Comparison of ENCODE assay signal across 19 mouse cellular contexts in the genomic region with DNA sequence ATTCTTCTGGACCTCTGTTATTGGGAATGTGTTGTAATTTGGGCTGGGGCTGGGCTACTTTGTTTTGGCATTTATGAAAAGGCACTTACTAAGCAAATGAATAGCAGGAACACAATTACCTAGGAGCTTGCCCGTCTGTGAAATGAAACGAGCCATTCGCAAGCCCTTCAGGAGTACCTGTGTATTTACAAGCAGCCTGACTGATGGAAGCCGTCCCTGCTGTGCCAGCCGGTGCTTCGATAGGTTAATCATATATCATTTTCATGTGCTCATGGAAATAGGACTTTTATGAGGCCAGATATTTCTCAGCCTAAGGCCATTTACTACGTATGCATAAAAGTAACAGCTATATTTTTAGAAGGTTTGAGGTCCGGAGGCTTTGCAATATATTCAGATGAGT. TPM values are rescaled to one million over a fixed set of nuclear protein-coding genes. Genes with fewer than 3 reads are reported as not detected.
DNase-seq lines count a peak whose midpoint lies in the region; ATAC-seq lines count a peak whose summit lies in the region.
"Had no signal": no experiment of that assay in that cellular context is flagged by ENCODE, and none has a peak within 500 bp of the region (broad histone marks: within the 10 kb centered on the region; RNA-seq: fewer than 3 reads in every experiment).

No protein-coding gene starts in this region.

- DNase-seq in limb, embryonic 10.5 days (ENCODE audit: low spot score): no peak
- DNase-seq: adrenal gland, adult 2 months; adrenal gland, adult 8-10 months; adrenal gland, postnatal 10 days; adrenal gland, postnatal 14 days; adrenal gland, postnatal 25 days; adrenal gland, postnatal 36 days; B cell, adult 2 months; cerebellum, adult 11 months; cerebellum, adult 11-12 months; cerebellum, adult 18-20 months had no signal

- no peak overlapping the region for H3K27ac ChIP-seq in limb, embryonic 12.5 days
- H3K27ac ChIP-seq in limb, embryonic 10.5 days: no peak overlapping the region
- H3K27ac ChIP-seq in neural tube, embryonic 14.5 days (ENCODE audit: low read depth, low read length): no peak overlapping the region
- no peak overlapping the region for H3K27ac ChIP-seq in neural tube, embryonic 15.5 days (replicated peaks)

- no peak overlapping the region for H3K4me2 ChIP-seq in limb, embryonic 12.5 days
- no peak overlapping the region for H3K4me2 ChIP-seq in neural tube, embryonic 14.5 days (ENCODE audit: low read depth, low read length)
- no peak overlapping the region for H3K4me2 ChIP-seq in neural tube, embryonic 15.5 days

- H3K4me1 ChIP-seq in limb, embryonic 12.5 days (replicated peaks): peaks cover 27% of the 10 kb centered on the region
- peaks cover 37% of the 10 kb centered on the region for H3K4me1 ChIP-seq in limb, embryonic 10.5 days
- H3K4me1 ChIP-seq in neural tube, embryonic 14.5 days (ENCODE audit: control insufficient read depth, insufficient read depth, low read length): no peaks in the 10 kb centered on the region
- H3K4me1 ChIP-seq in neural tube, embryonic 15.5 days: peaks cover 13% of the 10 kb centered on the region; the same call in 1 of the 2 replicates

- H3K4me3 ChIP-seq in limb, embryonic 12.5 days (replicated peaks): no peak overlapping the region
- no peak overlapping the region for H3K4me3 ChIP-seq in limb, embryonic 10.5 days
- H3K4me3 ChIP-seq in neural tube, embryonic 14.5 days (ENCODE audit: low read depth, low read length): no peak overlapping the region
- no peak overlapping the region for H3K4me3 ChIP-seq in neural tube, embryonic 15.5 days (replicated peaks)

- ATAC-seq in limb, embryonic 12.5 days (ENCODE audit: insufficient number of reproducible peaks, insufficient read depth, low FRiP score, low TSS enrichment, low read depth): 0 out of 2 replicates have a peak, but pooled peaks have one; percentile 56
- ATAC-seq in neural tube, embryonic 14.5 days (ENCODE audit: low read depth): peak; percentile 56; the same call in 1 of the 2 replicates
- ATAC-seq in neural tube, embryonic 15.5 days (ENCODE audit: low FRiP score): no peak
- ATAC-seq: activated CD4-positive, CD25-positive, alpha-beta regulatory T cell, adult 4 months; CD4-positive, CD25-positive, alpha-beta regulatory T cell, adult 4 months; Patski had no signal

- no peaks in the 10 kb centered on the region for H3K36me3 ChIP-seq in limb, embryonic 12.5 days
- H3K36me3 ChIP-seq in limb, embryonic 10.5 days: no peaks in the 10 kb centered on the region
- H3K36me3 ChIP-seq in neural tube, embryonic 14.5 days (ENCODE audit: control insufficient read depth, insufficient read depth, low read length): no peaks in the 10 kb centered on the region
- H3K36me3 ChIP-seq in neural tube, embryonic 15.5 days: no peaks in the 10 kb centered on the region
- H3K36me3 ChIP-seq: G1E had no signal

- H3K9me3 ChIP-seq in limb, embryonic 12.5 days: no peaks in the 10 kb centered on the region
- no peaks in the 10 kb centered on the region for H3K9me3 ChIP-seq in limb, embryonic 10.5 days (replicated peaks)
- H3K9me3 ChIP-seq in neural tube, embryonic 14.5 days (ENCODE audit: control insufficient read depth, low read length): no peaks in the 10 kb centered on the region
- no peaks in the 10 kb centered on the region for H3K9me3 ChIP-seq in neural tube, embryonic 15.5 days (replicated peaks)

- H3K27me3 ChIP-seq in limb, embryonic 12.5 days: peaks cover 21% of the 10 kb centered on the region
- peaks cover 9% of the 10 kb centered on the region for H3K27me3 ChIP-seq in limb, embryonic 10.5 days (ENCODE audit: low read depth, poor library complexity, severe bottlenecking)
- peaks cover 10% of the 10 kb centered on the region for H3K27me3 ChIP-seq in neural tube, embryonic 14.5 days (ENCODE audit: control insufficient read depth, insufficient read depth, low read length)
- peaks cover 41% of the 10 kb centered on the region for H3K27me3 ChIP-seq in neural tube, embryonic 15.5 days (replicated peaks)
- H3K27me3 ChIP-seq: CH12.LX had no signal

- WGBS in limb, embryonic 12.5 days: 24% methylated on average over 8 of the region's 8 CpGs
- WGBS in limb, embryonic 10.5 days: 68% methylated on average over 8 of the region's 8 CpGs
- WGBS in neural tube, embryonic 14.5 days: 43% methylated on average over 8 of the region's 8 CpGs
- WGBS in neural tube, embryonic 15.5 days: 38% methylated on average over 8 of the region's 8 CpGs

- H3K9ac ChIP-seq in limb, embryonic 12.5 days (replicated peaks): no peak overlapping the region
- no peak overlapping the region for H3K9ac ChIP-seq in neural tube, embryonic 14.5 days (replicated peaks; ENCODE audit: low read depth, low read length)
- H3K9ac ChIP-seq in neural tube, embryonic 15.5 days (replicated peaks): no peak overlapping the region

RNA-seq across cellular contexts. Expression of gene Hspa12a, which starts 19.6 kb away (rescaled TPM):
- 4.8 and 5.1 TPM in 2 replicates for polyA plus RNA-seq in limb, embryonic 12.5 days (2016; fragmentation: Nextera tagmentation; extraction: Ambion mirVana)
- polyA plus RNA-seq in limb, embryonic 10.5 days (2016; fragmentation: Nextera tagmentation; extraction: Ambion mirVana): 3.1 and 3.6 TPM in 2 replicates
- 45.3 and 53.9 TPM in 2 replicates for polyA plus RNA-seq in neural tube, embryonic 14.5 days (2014; fragmentation: Nextera tagmentation; extraction: Ambion mirVana)
- polyA plus RNA-seq in neural tube, embryonic 15.5 days (2015; fragmentation: Nextera tagmentation; extraction: Ambion mirVana): 67.8 and 72.7 TPM in 2 replicates
- polyA plus RNA-seq: G1E had no signal

RNA-seq across cellular contexts. Expression of gene Eno4, which starts 19.8 kb away (rescaled TPM):
- polyA plus RNA-seq in limb, embryonic 12.5 days (2016; fragmentation: Nextera tagmentation; extraction: Ambion mirVana): 0.46 and 0.90 TPM in 2 replicates
- 0.51 and 0.79 TPM in 2 replicates for polyA plus RNA-seq in limb, embryonic 10.5 days (2016; fragmentation: Nextera tagmentation; extraction: Ambion mirVana)
- 0.93 and 1.2 TPM in 2 replicates for polyA plus RNA-seq in neural tube, embryonic 14.5 days (2014; fragmentation: Nextera tagmentation; extraction: Ambion mirVana)
- polyA plus RNA-seq in neural tube, embryonic 15.5 days (2015; fragmentation: Nextera tagmentation; extraction: Ambion mirVana): 1.3 and 1.8 TPM in 2 replicates
- polyA plus RNA-seq: activated CD4-positive, CD25-positive, alpha-beta regulatory T cell, adult 4 months; CD4-positive, CD25-positive, alpha-beta regulatory T cell, adult 4 months had no signal
